Mouse (Mus musculus): ENCODE measurements at regions not wholly inside any gene's neighbourhood (a gene's known extent, or its start where the extent isn't known, plus 50 kb on each side); places are given as distances from the start of the nearest gene placed in this dataset.

- TF ChIP-seq POLR2A (IDR thresholded peaks at IDR 0.05; ENCODE audit: insufficient read depth, low read depth, low read length) (no peak), CTCF (IDR thresholded peaks at IDR 0.05) (no peak), EP300 (IDR thresholded peaks at IDR 0.05; ENCODE audit: insufficient read depth, low read depth, low read length) (no peak)
These were observed 130.9 kb downstream of the Sox9 start for GRCm38 (mm10) chr11:112912875-112913274.
